Comparison of ENCODE assay signal across 11 mouse cellular contexts in genomic region chr3:154222141-154222591, GRCm38 (mm10).
DNase-seq lines count a peak whose midpoint lies in the region; ATAC-seq and TF ChIP-seq lines count a peak whose summit lies in the region.
"Had no signal": no experiment of that assay in that cellular context is flagged by ENCODE, and none has a peak within 500 bp of the region (broad histone marks: within the 10 kb centered on the region; RNA-seq: fewer than 3 reads in every experiment).

No protein-coding gene starts in this region.

- no peak for ATAC-seq in heart, postnatal 0 days (ENCODE audit: insufficient read depth, low read depth)
- ATAC-seq in forebrain, embryonic 12.5 days (ENCODE audit: low FRiP score) = peak; percentile 27; the same call in 1 of the 2 replicates
- peak; percentile 70; the same call in 1 of the 2 replicates for ATAC-seq in limb, embryonic 14.5 days (ENCODE audit: low FRiP score, low read depth)

- no peak overlapping the region for H3K4me3 ChIP-seq in heart, postnatal 0 days (ENCODE audit: low read depth, low read length)
- H3K4me3 ChIP-seq in forebrain, embryonic 12.5 days (replicated peaks) = no peak overlapping the region
- H3K4me3 ChIP-seq in limb, embryonic 14.5 days (replicated peaks; ENCODE audit: low read length) = no peak overlapping the region
- H3K4me3 ChIP-seq: megakaryocyte, embryonic 14.5 days had no signal

- 37% methylated on average over 8 of the region's 8 CpGs for whole genome bisulfite sequencing in heart, postnatal 0 days
- WGBS in forebrain, embryonic 12.5 days = 29% methylated on average over 8 of the region's 8 CpGs
- WGBS in limb, embryonic 14.5 days = 49% methylated on average over 8 of the region's 8 CpGs

- peak; percentile 15 for DNase-seq in heart, postnatal 0 days (ENCODE audit: low spot score)
- no peak for DNase-seq in heart, adult 18-20 months
- DNase-seq in Muller cell, postnatal 12 days (ENCODE audit: inconsistent ontology term) = peak; percentile 68
- peak; percentile 43 for DNase-seq in limb, embryonic 14.5 days (ENCODE audit: low spot score)
- DNase-seq in T-cell, adult 2 months (ENCODE audit: low spot score) = no peak
- DNase-seq in adrenal gland, postnatal 4 days (ENCODE audit: low spot score in 2 of 2) = no peak
- no peak for DNase-seq in B cell, adult 2 months
- DNase-seq: cerebellum, adult 11 months; right cerebral cortex, adult 18-20 months had no signal

- no peaks in the 10 kb centered on the region for H3K27me3 ChIP-seq in heart, postnatal 0 days (ENCODE audit: control insufficient read depth, insufficient read depth, low read length)
- H3K27me3 ChIP-seq in forebrain, embryonic 12.5 days = no peaks in the 10 kb centered on the region
- H3K27me3 ChIP-seq in limb, embryonic 14.5 days (ENCODE audit: control insufficient read depth, insufficient read depth, low read length) = no peaks in the 10 kb centered on the region
- H3K27me3 ChIP-seq: megakaryocyte, embryonic 14.5 days had no signal

- no peak overlapping the region for H3K9ac ChIP-seq in heart, postnatal 0 days (replicated peaks; ENCODE audit: low read depth, low read length)
- H3K9ac ChIP-seq in forebrain, embryonic 12.5 days = no peak overlapping the region
- no peak overlapping the region for H3K9ac ChIP-seq in limb, embryonic 14.5 days (ENCODE audit: low read depth, low read length, severe bottlenecking)

- TF ChIP-seq POLR2A in limb, embryonic 14.5 days (IDR thresholded peaks at IDR 0.05; ENCODE audit: borderline replicate concordance, extremely low read depth, insufficient read depth, insufficient read length) = no peak

- no peaks in the 10 kb centered on the region for H3K36me3 ChIP-seq in heart, postnatal 0 days (replicated peaks; ENCODE audit: control insufficient read depth, insufficient read depth, low read length)
- no peaks in the 10 kb centered on the region for H3K36me3 ChIP-seq in forebrain, embryonic 12.5 days (replicated peaks)
- H3K36me3 ChIP-seq in limb, embryonic 14.5 days (ENCODE audit: control insufficient read depth, insufficient read depth, low read length) = no peaks in the 10 kb centered on the region

- no peak for TF ChIP-seq EP300 in heart, postnatal 0 days (IDR thresholded peaks at IDR 0.05; ENCODE audit: low read depth)

- no peak overlapping the region for H3K27ac ChIP-seq in heart, postnatal 0 days (ENCODE audit: low read depth)
- H3K27ac ChIP-seq in forebrain, embryonic 12.5 days = peak overlapping the region; percentile 63
- no peak overlapping the region for H3K27ac ChIP-seq in limb, embryonic 14.5 days (replicated peaks; ENCODE audit: low read depth, low read length)

- H3K4me1 ChIP-seq in heart, postnatal 0 days (ENCODE audit: control insufficient read depth, insufficient read depth) = no peaks in the 10 kb centered on the region
- peaks cover 16% of the 10 kb centered on the region for H3K4me1 ChIP-seq in forebrain, embryonic 12.5 days
- no peaks in the 10 kb centered on the region for H3K4me1 ChIP-seq in limb, embryonic 14.5 days (ENCODE audit: control insufficient read depth, insufficient read depth, low read length)

- no peaks in the 10 kb centered on the region for H3K9me3 ChIP-seq in heart, postnatal 0 days (replicated peaks; ENCODE audit: control insufficient read depth, low read length)
- H3K9me3 ChIP-seq in forebrain, embryonic 12.5 days = no peaks in the 10 kb centered on the region
- no peaks in the 10 kb centered on the region for H3K9me3 ChIP-seq in limb, embryonic 14.5 days (ENCODE audit: control insufficient read depth, low read length)
- H3K9me3 ChIP-seq: megakaryocyte, embryonic 14.5 days had no signal

- TF ChIP-seq CTCF in heart, postnatal 0 days (IDR thresholded peaks at IDR 0.05; ENCODE audit: low read depth) = no peak

- peak overlapping the region; percentile 9; the same call in 1 of the 2 replicates for H3K4me2 ChIP-seq in heart, postnatal 0 days (ENCODE audit: low read depth, low read length)
- peak overlapping the region; percentile 4; the same call in 1 of the 2 replicates for H3K4me2 ChIP-seq in forebrain, embryonic 12.5 days
- no peak overlapping the region for H3K4me2 ChIP-seq in limb, embryonic 14.5 days (replicated peaks; ENCODE audit: low read depth, low read length, severe bottlenecking)

Comparison
In these comparisons a context has a peak if more than half of its experiments do, and no peak if none do; other contexts are left out.
1. DNase-seq: peak in heart, postnatal 0 days (single experiment), Muller cell, postnatal 12 days (single experiment) and limb, embryonic 14.5 days (single experiment); none in heart, adult 18-20 months (0 of 2), T-cell, adult 2 months (single experiment), adrenal gland, postnatal 4 days (0 of 2) and B cell, adult 2 months (0 of 2).